Mouse (Mus musculus) R1 (cell line): ENCODE measurements at regions not wholly inside any gene's neighbourhood (a gene's known extent, or its start where the extent isn't known, plus 50 kb on each side); places are given as distances from the start of the nearest gene placed in this dataset.
A peak's percentile ranks its signal among the peaks of the same experiment; 100 is the strongest.

ENCODE experiments used
- DNase-seq: peaks from one replicate; pipeline ENCODE4 v3.0.0-alpha.2; 2018; ENCODE audit warnings: low read depth, low spot score

- no peak for DNase-seq
These were observed 85.3 kb downstream of the Tfap2a start for GRCm38 (mm10) chr13:40652916-40653315.

DNA sequence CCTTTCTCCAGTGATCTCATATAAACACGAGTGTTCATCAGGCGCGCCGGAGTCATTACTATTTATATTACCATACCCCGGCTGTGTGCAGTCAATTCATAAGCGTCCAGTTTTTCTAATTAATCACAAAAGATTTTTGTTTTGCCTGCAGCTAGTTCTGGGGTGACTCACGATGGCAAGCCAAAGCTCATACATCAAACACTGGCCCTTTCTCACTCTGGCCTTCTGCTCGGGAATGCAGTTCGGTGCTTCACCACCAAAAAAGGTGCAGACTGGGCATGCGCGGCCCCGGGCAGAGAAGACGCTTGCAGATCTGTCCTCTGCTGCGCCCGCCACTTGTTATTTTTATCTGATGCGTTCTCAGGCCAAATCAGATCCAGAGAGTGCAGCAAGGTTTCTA, 87.1 kb downstream of the Tfap2a start:
- peak; percentile 80 for DNase-seq

GRCm38 (mm10) chr13:40650036-40650709, 88.0 kb downstream of the Tfap2a start:
- DNase-seq: no peak

DNA sequence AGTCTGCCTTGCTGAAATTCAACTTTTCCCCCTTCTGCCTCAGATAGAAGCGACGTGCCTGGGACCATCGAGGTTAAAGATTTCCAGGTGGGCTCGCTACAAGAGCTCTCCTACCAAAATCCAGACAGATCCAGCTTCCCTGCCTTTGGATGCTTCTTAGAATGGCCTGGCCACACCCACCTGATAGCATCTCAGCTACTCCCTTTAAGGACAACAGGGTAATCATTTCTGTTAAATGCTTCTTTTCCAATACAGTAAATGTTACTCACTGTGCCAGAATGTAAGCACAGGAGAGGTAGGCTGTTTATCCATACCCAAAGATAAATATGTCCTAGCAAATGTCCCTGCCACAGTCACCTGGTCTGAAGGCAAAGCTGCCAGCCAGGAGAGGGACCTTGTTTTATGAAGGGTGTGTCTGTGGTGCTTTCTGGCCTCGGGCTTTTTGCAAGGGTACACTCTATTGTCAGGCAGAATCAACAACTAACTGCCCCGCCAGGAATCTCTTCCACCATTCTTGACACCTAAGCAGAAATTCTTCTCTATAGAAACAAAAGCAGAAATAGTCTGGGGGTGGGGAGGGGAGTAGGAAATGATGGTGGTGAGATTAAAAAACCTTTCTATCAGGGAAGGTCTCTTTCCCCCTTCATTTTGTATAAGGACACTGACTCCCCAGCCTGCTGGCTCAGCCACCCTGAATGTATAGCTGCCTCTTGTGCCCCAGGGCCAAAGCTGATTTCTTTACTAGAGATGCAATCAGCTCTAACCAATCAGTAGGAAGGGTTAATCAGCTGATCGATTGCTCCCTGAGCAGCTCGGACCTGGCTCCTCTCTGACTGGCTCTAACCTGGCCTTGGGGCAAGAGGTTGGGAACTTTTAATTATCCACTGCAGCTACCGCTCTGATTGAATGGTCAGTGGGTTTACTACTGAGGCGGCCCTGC, 88.8 kb downstream of the Tfap2a start:
- peak; percentile 66 for DNase-seq

DNA sequence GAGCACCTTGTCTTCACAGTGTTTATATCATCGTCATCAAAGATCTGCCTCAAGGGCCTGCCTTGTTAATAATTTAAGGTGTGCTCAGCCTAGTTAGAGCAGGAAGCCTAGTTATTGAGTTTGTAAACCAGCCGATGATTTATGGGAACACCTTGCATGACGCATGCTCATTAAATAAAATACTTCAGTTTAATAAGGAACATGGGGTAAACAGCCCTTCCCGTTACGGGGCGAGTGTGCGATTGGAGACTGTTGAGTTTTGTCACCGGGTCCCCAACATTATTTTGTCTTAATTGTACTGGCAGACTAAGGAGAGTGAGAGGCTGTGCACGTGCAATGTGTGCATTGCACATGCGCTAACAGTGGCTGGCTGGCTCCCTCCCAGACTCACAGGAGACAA, 92.0 kb downstream of the Tfap2a start:
- no peak for DNase-seq

- DNase-seq: no peak
These were observed 92.5 kb downstream of the Tfap2a start for GRCm38 (mm10) chr13:40645646-40646045.

GRCm38 (mm10) chr13:40642931-40643330, 95.2 kb downstream of the Tfap2a start:
- no peak for DNase-seq

DNA sequence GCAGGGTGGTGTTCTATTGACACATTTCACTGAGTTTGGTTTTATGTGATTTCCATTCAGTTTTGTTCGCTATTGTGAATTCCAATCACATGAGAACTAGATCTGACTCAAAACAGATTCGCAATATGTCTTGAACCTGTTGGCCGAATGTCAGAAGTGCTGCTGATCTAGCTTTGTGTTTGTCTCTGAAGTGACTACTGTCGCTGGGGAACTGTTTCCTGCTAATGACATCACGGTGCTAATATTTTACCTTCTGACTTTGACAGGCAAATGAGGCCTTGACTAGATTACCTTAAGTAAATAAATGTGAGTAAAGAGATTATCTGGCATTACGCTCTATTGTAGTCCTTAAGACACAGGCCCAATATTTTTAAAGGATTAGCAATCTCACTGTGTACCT, 100.9 kb downstream of the Tfap2a start:
- no peak for DNase-seq

GRCm38 (mm10) chr13:40617881-40618280, 120.3 kb downstream of the Tfap2a start:
- DNase-seq: peak; percentile 90

- DNase-seq: no peak
These were observed 129.7 kb downstream of the Tfap2a start for GRCm38 (mm10) chr13:40608526-40608925.

DNA sequence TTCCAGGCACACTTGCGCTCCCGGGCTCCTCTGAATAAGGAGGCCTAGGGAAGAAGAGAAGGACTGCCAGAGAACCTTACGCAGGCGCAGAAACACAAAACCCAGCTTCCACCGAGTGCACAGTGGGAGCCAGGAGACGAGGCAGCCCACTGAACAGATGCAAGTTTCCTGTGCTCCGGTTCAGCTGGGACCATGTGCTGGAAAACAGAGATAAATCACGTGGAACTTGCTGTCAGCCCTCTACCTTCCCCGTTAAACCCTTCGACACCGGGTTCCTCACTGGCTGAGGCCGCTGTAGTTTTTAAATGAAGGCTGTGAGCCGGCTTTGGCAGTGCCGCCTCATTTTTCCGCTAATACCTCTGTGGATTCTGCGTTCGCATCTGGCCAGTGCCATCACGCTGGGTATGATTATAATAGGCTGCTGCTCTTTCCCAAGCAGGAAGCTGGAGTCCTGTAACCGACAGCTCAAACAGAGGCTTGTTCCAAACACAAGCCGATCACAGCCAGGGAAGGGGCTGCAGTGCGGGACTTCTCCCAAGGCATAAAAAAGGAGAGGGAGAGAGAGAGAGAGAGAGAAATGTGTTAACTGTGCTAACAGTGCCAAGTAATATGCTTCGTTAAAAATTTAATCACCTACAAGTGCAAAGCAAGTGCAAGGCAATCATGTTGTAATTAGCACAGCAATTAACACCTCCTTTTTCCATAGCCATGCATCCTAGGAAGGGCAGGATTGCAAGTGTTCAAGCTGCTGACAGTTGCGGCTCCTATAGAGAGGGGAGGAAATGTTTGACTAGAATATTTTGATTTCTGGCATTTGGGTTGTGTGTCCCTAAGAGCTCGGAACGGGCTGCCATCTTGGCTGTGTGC, 131.5 kb downstream of the Tfap2a start:
- peak; percentile 57 for DNase-seq

DNA sequence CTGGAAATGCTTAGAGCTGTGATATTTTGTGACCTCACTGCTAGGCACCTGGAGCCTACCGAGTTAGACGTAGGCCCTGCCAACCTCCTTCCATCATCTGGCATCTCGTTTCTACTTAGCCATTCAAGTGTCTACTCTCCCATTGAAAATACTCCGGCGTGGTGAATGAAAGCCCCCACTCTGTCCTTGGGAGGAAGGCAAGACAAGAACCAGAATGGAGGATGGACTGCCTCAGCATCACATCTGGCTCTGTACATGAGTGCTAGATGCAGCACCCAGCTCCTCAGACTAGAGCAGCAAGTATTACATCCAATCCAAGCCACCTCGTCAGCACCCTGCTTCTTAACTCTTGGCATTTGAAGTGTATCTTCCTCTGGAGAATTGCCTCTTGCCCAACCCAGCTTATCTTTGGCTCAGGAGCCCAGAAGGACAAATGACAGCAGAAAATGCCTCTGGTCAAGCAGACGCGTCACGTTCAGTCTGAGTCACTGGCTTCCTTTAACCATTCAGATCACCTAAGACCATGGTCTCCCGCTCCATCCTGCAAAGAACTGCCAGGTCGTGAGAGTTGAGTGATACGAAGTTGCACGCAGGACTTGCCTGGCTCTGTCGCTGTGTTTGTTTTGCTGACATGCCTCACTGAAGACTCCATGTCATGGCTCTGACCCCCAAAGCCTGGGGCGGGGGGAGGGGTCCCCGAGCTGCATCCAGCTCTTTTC, 132.3 kb downstream of the Tfap2a start:
- no peak for DNase-seq

DNA sequence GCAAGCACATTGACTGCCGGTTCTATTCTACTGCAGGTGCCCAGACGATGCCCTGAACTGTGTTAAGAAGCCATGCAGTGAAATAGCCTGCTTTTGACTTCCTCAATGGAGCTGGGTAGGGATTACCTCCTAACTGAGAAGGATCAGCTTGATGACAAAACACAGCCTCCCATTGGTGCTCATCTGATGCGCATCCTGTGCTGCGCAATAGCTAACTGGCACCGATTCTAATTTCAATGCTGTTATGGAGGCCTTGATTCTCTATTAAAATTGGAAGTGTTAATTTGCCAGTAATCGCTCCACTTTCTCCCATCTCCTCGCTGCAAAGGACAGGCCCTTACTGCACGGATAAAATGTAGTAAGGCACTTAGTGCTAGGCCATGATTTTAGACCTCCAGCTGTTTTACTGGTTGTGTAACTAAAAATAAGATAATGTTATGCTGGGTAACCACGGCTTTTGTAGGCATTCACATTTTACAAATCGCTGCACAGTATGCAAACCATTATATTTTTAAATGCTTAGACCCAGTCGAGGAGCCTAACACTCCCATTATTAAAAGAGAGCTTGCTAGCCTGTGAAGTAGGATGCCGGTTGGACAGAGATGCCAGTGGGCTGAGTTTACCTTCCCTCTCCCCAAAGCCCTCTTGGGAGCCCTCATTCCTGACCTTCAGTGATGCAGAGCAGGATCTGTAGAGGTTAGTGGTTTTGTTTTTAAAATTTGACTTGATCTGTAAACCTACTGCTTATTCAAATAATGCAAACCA, 163.0 kb downstream of the Tfap2a start:
- no peak for DNase-seq

DNA sequence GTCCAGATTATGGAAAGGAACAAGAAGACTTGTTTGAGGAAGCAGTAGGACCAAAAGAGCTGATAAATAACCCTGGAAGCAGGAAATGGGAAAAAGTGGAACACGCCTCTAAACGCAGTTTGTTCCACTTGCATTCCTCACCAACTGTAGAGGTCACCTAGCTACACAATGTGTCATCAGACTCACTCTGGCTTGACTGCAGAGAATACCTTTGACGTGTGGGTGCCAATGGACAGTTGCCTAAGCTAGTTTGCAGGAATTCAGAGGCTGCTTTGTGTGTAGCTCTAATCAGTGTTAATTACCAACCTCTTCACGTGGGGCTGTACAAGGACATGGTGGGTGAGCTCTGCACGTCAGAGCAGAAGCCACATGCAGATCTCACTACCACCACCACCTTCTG, 168.7 kb downstream of the Tfap2a start:
- peak; percentile 13 for DNase-seq

- no peak for DNase-seq
These were observed 170.4 kb downstream of the Tfap2a start for GRCm38 (mm10) chr13:40567821-40568220.

- DNase-seq: no peak
These were observed 173.8 kb downstream of the Tfap2a start for GRCm38 (mm10) chr13:40564351-40564750.

- DNase-seq: no peak
These were observed 183.8 kb downstream of the Tfap2a start for GRCm38 (mm10) chr13:40554368-40554767.

GRCm38 (mm10) chr13:40525501-40525900, 164.3 kb upstream of the Ofcc1 start:
- DNase-seq: no peak

GRCm38 (mm10) chr13:40523115-40523514, 161.9 kb upstream of the Ofcc1 start:
- DNase-seq: peak; percentile 89

DNA sequence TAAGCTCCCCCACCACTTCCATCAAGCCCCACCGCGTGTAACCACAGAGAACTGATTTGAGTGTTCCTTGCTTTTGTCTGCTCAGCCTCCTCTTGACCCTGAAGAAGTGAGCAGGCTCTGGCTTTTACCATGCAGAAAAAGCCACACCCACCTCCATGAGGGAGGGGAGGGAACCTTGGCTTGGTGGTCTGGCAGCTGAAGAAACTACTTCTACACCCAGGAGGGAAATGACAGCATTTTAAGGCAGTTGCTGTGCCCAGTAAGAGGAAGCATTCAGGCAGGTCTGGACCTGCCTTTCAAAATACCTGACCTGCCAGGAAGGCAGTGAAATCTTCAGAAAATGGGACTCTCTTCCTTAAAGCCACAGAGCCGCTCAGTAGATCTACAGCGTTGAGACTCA, 156.9 kb upstream of the Ofcc1 start:
- DNase-seq: peak; percentile 29
